Mouse (Mus musculus): ENCODE measurements around the gene Btnl4.
"Not testable (repeated sequence)": the region's sequence is repeated elsewhere in the genome, so short reads cannot be mapped to it uniquely, and the experiment has no call there.

Gene Btnl4

DNA sequence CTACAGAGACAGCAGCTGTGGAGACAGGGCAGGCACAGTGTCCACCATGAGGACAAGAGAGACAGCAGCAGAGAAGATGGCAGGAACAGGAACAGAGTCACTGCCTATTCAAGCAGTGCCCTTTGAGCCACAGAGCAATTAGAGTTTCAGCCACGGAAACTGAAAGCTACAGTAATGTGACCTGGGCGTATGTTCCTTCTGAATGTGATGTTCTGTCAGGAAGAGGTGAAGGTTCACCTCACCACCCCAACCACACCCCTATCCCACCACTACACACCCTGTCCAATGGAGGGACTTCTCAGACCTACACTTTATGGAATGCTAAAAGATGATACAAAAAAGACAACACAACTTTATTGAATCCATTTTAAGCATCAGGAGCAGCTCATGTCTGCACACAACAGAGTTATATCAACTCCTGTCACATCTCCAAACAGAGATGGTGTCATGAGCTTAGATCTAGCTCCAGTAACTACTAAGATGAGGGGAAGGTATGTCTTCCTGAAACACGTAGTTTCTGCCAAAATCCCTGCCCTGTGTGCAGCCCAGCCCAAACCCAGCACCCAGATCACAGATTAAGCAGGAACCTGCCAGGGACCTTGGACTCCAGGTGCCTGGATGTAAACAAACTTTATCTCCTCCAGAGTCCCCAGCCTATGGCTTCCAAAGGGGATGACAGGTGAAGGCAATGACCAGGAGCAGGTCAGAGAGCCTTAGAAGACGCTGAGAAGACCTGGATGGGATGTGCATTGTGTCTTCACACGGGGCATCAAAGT is at the start of gene Btnl4:
Gene Btnl4, minus strand, starts transcription at position 81 of the 776 bp plus-strand sequence.
- in situ Hi-C loops (cut with MboI, MseI): not testable (repeated sequence)

DNA sequence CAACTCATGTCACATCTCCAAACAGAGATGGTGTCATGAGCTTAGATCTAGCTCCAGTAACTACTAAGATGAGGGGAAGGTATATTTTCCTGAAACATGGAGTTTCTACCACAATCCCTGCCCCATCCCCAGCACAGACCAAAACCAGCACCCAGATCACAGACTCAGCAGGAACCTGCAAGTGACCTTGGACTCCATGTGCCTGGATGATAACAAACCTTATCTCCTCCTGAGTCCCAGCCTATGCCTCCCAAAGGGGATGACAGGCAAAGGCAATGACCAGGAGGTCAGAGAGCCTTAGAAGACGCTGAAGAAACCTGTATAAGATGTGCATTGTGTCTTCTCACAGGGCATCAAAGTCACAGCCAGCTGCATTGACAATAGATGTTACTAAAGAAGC is 41.9 kb upstream of the Btnl4 start:
- in situ Hi-C loops (cut with MboI, MseI): no loop called here

DNA sequence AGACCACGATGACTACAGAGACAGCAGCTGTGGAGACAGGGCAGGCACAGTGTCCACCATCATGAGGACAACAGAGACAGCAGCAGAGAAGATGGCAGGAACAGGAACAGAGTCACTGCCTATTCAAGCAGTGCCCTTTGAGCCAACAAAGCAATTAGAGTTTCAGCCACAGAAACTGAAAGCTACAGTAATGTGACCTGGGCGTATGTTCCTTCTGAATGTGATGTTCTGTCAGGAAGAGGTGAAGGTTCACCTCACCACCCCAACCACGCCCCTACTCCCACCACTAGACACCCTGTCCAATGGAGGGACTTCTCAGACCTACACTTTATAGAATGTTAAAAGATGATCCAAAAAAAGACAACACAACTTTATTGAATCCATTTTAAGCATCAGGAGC is 41.5 kb upstream of the Btnl4 start:
- in situ Hi-C loops (cut with MboI, MseI): not testable (repeated sequence)

DNA sequence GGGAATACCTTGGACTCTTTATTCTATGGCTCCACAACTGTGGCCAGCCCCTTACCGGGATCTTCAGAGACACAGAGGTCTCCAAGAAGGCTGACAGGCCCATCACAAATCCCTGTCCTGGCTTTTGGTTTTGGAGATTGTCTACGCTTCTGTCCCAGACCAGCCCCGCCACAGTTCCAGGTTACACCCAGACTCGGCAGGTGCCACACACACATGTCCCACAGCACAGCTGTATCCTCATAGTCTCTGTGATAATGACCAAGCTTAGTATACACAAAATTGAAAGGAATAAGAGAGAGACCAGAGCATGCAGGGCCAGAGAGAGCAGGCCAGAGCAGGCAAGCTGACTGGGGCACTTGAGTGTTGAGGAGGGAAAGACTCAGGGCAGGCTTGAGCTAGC is 40.7 kb upstream of the Btnl4 start:
- in situ Hi-C loops (cut with MboI, MseI): no loop called here

DNA sequence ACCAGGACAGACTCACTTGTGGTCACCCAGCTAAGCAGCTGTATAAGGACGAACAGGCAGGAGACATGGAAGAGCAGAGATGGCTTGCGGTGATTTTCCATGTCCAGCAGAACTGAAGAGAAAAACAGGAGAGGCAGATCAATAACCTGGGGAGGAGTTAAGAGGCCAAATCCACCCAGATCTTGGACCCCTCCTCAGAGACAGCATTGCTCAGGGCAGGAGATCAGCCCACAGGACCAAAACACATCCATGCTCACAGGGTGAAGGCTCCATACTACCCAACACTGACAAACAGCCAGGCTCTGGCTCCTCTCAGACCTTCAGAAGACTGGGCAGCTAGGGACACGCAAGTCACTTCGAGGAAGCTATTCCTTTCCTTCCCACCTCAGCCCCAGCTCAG is 40.1 kb upstream of the Btnl4 start, which contains the start of gene Btnl6:
Gene Btnl6, minus strand, starts transcription at position 101 of the 400 bp plus-strand sequence.
- in situ Hi-C loops (cut with MboI, MseI): no loop called here

DNA sequence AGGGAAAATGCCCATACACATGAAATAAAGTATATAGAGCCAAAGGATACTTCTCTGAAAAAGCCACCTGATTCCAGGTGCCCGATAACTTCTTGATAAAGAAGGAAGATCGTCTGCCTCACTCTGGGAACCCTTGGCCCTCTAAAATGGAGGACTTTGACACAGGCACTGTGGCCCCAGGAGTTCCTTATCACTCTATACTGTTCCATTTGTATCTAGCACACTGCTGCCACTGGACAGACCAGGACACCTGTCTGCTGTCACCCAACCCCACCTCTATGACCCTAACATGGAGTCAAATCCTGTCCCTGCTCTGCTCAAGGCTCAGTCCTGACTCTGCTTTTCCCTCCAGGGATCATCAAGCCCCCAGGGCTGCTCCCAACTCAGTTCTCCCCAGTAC is 39.4 kb upstream of the Btnl4 start:
- in situ Hi-C loops (cut with MboI, MseI): no loop called here

DNA sequence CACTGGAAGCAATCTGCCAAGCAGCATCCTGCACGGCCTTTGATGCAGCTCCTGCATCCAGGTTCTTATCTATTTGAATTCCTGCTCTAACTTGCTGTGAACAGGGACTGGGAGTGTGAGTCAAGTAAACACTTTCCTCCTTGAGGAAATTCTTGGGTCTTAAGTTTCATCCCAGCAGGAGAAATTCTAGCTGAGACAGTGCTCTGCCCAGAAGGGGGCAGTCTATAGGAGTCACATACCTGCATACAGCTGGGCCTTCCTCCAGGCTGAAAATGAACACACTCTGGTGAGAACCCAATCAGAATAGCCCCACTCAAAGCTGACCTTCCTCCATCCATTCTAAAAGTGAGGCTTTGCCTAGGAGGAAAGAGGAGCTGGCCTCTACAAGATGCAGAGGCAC is 34.6 kb upstream of the Btnl4 start:
- in situ Hi-C loops (cut with MboI, MseI): not testable (repeated sequence)

DNA sequence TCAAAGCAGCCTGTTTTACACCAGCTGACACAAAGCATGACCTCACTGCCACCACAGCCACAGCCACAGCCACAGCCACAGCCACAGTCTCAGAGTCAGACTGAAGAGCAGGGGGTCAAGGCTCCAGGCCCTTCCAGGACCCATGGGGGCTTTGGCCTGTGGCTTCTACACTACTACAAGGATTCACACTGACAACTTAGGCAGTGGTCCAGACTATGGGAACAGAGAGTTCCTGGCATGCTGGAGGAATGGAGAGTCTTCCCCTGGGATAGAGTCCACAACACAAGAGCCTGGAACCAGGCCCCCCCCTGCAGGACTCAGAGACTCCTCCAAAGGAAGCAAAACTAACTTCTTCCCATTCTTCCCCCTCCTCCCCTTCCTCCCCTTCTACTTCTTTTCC is 30.5 kb upstream of the Btnl4 start:
- in situ Hi-C loops (cut with MboI, MseI): no loop called here

DNA sequence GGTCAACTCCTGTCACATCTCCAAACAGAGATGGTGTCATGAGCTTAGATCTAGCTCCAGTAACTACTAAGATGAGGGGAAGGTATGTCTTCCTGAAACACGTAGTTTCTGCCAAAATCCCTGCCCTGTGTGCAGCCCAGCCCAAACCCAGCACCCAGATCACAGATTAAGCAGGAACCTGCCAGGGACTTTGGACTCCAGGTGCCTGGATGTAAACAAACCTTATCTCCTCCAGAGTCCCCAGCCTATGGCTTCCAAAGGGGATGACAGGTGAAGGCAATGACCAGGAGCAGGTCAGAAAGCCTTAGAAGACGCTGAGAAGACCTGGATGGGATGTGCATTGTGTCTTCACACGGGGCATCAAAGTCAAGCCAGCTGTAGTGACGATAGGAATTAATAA is 20.6 kb upstream of the Btnl4 start:
- in situ Hi-C loops (cut with MboI, MseI): not testable (repeated sequence)

DNA sequence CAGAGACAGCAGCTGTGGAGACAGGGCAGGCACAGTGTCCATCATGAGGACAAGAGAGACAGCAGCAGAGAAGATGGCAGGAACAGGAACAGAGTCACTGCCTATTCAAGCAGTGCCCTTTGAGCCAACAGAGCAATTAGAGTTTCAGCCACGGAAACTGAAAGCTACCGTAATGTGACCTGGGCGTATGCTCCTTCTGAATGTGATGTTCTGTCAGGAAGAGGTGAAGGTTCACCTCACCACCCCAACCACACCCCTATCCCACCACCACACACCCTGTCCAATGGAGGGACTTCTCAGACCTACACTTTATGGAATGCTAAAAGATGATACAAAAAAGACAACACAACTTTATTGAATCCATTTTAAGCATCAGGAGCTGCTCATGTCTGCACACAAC is 20.2 kb upstream of the Btnl4 start:
- in situ Hi-C loops (cut with MboI, MseI): not testable (repeated sequence)

DNA sequence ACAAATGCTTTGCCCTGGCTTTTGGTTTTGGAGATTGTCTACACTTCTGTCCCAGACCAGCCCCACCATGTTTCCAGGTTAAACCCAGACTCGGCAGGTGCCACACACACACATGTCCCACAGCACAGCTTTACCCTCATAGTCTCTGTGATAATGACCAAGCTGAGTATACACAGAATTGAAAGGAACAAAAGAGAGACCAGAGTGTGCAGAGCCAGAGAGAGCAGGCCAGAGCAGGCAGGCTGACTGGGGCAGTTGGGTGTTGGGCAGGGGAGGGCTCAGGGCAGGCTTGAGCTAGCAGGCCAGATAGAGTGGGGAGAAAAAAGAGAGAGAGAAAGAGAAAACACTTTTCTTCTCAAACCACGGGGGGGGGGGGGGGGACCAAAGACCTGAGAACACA is 19.4 kb upstream of the Btnl4 start:
- in situ Hi-C loops (cut with MboI, MseI): no loop called here

DNA sequence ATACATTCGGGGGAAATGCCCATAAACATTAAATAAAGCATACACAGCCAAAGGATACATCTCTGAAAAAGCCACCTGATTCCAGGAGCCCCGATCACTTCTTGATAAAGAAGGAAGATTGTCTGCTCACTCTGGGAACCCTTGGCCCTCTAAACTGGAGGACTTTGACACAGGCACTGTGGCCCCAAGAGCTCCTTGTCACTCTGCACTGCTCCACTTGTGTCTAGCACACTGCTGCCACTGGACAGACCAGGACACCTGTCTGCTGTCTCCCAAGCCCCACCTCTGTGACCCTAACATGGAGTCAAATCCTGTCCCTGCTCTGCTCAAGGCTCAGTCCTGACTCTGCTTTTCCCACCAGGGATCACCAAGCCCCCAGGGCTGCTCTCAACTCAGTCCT is 18.0 kb upstream of the Btnl4 start:
- in situ Hi-C loops (cut with MboI, MseI): not testable (repeated sequence)

DNA sequence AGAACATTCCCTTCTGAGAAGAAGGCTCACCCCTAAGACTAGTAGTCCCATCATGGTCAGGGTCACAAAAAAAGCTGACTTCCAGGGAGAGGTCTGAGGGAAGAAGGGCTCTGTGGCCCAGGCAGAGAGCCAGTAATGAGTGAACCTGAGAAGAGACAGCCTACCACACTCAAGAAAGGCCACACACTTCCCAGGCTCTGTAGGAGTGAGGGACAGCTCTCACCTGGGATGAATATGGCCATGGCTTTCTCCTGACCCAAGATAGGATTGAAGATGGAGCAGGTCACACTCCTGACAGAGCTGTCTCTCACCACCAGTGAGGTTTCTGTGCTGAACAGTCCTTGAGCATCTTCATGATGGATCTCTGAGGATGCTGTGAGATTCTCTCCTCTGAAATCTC is 15.7 kb upstream of the Btnl4 start:
- in situ Hi-C loops (cut with MboI, MseI): no loop called here

DNA sequence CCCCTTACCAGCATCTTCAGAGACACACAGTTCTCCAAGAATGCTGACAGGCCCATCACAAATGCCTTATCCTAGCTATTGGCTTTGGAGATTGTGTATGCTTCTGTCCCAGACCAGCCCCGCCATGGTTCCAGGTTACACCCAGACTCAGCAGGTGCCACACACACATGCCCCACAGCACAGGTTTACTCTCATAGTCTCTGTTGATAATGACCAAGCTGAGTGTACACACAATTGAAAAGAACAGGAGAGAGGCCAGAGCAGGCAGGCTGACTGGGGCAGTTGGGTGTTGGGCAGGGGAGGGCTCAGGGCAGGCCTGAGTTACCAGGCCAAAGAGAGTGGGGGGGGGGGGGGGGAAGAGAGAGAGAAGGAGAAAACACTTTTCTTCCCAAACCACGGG is 691 bp downstream of the Btnl4 start:
- in situ Hi-C loops (cut with MboI, MseI): no loop called here

DNA sequence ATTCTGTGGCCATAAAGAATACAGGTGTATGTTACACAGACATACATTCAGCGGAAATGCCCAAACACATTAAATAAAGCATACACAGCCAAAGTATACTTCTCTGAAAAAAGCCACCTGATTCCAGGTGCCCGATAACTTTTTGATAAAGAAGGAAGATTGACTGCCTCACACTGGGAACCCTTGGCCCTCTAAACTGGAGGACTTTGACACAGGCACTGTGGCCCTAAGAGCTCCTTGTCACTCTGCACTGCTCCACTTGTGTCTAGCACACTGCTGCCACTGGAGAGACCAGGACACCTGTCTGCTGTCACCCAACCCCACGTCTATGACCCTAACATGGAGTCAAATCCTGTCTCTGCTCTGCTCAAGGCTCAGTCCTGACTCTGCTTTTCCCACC is 2.1 kb downstream of the Btnl4 start:
- in situ Hi-C loops (cut with MboI, MseI): no loop called here

DNA sequence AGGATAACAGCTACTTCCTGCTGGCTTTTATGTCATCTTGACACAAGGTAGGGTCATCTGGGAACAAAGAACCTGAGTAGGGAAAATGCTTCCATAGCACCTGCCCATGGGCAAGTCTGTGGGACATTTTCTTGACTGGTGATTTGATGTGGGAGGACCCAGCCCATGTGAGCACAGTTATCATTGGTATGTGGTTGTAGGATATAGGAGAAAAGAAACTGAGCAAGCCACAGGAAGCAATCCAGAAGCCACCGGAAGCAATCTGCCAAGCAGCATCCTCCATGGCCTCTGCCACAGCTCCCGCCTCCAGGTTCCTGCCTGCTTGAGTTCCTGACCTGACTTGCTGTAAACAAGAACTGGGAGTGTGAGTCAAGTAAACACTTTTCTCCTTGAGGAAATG is 6.6 kb downstream of the Btnl4 start:
- in situ Hi-C loops (cut with MboI, MseI): no loop called here

DNA sequence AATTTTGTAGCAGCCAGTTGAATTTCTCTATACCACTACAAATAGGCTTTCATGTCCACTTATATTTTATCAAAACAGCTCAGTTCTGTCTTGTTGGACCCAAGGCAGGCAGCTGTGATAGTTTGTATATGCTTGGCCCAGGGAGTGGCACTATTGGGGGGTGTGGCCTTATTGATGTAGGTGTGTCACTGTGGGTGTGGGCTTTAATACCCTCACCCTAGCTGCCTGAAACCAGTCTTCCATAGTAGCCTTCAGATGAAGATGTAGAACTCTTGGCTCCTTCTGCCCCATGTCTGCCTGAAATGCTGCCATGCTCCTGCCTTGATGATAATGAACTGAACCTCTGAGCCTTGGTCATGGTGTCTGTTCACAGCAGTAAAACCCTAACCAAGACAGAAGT is 11.2 kb downstream of the Btnl4 start:
- in situ Hi-C loops (cut with MboI, MseI): not testable (repeated sequence)

DNA sequence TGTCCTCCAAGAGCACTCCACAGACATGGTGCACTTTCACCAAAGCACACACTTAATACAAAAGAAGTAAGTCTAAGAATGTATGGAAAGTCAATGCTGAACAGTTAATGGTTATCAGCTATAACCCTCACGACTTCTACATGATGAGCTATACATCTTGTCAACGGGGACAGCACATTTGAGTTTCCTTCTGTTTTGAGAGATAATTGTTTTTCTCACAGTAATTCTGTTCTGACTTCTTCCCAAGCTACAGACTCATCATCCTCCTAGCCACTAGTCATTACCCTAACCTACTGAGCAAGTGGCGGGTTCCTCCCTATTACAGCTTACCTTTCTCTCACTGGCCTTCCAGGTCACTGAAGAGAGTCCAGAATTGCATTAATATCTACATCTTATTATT is 17.9 kb downstream of the Btnl4 start:
- in situ Hi-C loops (cut with MboI, MseI): no loop called here

DNA sequence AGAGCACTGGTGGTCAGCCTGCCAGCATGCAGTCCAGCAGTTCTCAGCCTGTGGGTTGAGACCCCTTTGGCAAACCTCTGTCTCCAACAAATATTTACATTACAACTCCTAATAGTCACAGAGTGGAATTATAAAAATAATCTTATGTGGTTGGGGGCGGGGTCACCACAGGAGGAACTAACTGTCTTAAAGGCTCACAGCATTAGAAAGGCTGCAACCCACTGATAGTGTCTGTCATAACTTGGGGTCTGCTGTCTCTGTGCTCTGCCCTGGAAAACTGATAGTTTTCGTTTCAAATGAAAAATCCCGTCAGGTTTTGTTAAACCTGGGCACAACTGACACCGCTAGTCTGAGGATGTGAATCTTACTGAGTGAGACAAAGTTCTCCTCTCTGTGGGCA is 19.4 kb downstream of the Btnl4 start:
- in situ Hi-C loops (cut with MboI, MseI): no loop called here

DNA sequence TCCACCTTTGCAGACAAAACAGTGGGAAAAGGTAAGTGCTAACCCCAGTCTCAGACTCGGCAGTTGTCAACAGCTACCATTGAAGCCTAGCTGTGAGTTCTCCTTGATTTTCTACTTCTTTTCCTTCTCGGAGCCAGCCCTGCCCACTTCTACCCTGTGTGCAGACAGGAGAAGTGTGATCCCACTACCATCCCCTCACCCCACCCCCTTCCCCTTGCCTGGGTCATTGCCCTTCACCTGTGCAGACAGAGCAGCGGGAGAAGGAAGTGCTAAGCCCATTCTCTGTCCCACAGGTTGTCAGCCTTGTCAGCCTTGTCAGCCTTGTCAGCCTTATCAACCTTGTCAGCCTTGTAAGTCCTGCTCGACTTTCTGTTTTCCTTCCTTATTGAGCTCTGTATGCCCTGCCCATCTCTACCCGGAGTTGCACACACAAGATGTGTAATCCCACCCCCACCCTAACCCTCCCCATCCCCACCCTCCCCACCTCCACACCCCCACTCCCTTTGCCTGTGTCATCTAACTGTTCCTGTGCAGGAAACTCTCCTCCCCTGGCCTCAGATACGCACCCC is 28.6 kb downstream of the Btnl4 start:
- in situ Hi-C loops (cut with MboI, MseI): no loop called here

DNA sequence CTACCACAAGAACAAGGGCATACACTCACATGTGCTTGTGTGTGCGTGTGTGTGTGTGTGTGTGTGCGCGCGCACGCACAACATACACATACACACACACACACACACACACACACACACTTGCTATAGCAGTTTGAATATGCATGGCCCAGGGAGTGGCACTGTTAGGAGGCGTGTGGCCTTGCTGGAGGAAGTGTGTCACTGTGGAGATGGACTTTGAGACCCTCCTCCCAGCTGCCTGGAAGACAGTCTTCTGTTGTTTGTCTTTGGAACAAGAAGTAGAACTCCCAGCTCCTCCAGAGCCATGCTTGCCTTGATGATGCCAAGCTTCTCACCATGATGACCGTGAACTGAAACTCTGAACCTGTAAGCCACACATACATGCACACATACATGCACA is 35.1 kb downstream of the Btnl4 start:
- in situ Hi-C loops (cut with MboI, MseI): no loop called here

DNA sequence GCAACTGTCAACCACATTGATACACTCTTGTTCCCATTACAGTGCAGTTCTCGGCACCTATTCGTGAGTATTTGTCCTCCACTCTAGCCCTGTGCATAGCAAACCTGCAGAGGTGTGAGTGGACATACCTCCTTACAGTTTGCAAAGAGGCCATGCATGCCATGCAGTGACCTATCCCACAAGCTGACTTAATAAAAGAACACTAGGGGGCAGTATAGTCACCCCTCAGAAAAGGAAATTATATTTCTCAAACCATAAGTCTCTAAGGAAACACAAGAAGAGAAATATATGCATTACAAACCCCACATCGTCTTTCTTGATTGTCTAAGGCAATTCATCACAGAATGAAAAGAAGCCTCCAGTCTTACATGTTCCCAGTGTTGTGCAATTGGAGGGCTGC is 37.3 kb downstream of the Btnl4 start:
- in situ Hi-C loops (cut with MboI, MseI): no loop called here

DNA sequence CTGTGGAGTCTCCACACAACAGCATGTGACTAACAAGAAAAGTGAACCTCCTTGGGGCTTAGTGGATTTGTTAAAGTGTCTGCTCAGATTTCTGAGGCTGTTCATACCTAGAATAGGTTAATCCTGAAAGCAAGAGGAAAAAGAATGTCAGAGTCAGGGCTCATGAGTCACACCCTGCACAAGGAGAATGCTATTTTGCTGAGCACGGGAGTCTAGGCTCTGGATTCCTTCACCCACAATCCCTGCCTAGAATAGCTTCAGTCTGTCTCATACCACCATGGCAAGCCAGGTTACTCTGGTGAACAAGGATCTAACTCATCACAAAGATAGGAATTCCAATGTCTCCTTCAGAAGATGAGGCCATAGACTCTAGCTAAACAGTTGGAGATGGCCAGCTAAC is 38.5 kb downstream of the Btnl4 start:
- in situ Hi-C loops (cut with MboI, MseI): no loop called here

DNA sequence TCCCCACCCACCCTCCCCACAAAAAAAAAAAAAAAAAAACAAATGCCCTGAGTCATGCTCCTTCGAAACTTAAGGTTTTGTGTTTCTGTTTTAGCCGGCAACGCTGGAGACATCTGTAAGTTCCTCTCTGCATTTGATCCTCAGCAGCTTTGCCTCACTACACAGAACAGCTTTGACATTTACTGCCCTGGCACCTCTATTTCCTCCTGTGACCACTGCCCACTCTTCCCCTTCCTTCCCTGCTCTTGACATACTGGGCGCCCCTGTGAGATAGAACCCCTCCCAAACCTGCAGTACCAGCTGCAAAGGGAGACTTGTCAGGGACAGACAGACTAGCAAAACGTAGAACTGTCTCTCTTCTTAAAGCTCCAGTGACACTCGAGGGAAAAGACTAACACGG is 39.5 kb downstream of the Btnl4 start:
- in situ Hi-C loops (cut with MboI, MseI): no loop called here
